Mouse (Mus musculus) small intestine, adult 2 months (tissue): Measurements from ENCODE around the gene Rflna.

ENCODE experiments used
- CTCF ChIP-seq: fragments of 200-500 bp; IDR thresholded peaks from 2 replicates; pipeline ENCODE4 v1.5.1; 2012; ENCODE audit warnings: low read depth, mild to moderate bottlenecking, control low read depth, inconsistent platforms, low read length, moderate library complexity, mixed read lengths; ENCODE audit not compliant: insufficient replicate concordance, insufficient read length; ENCODE audit errors: extremely low read depth
- POLR2A ChIP-seq: fragments of 200-500 bp; IDR thresholded peaks from 2 replicates; pipeline ENCODE4 v1.6.1; 2012; ENCODE audit warnings: low read depth, mild to moderate bottlenecking, control low read depth, inconsistent platforms, low read length, moderate library complexity

DNA sequence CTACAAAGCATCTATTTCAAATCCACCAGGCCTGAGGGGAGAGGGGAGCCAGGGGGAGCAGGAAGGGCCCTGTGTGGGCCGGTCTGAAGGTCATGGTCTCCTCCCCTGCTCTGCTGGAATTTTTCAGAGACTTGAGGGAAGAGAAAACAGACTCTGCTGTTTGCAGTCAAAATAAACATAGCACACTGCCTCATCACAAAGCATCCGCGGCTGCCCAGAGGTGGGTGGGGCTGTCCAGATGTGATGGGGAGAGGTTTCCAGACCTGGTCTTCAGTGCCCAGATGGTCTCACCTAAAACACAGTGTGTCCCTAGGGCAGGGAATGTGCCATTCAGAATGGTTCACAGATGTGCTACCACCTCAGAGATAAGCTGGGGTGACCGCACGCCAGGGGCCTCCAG is 43.4 kb downstream of the Rflna start:
- TF ChIP-seq POLR2A (no peak), CTCF (no peak)
